In the genomic region with DNA sequence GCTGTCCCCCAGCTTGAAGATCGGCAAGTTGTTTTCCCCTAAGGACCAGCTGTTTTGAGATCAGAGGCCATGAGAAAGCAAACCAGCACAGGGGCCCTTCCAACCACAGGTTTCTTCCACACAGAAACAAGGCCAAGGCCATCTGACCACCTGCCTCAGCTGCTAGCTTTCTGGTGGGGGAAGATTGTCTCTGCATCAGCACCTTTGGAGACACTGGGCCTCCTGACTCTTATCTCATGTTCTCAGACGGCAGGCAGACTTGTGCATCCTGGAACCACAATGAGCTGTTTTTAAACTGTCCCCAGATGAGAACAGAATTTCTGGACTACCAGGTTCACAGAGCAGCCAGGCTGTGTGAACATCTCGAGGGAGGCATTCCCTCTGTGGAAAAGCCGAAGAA, we compare ENCODE assay signal across 30 mouse cellular contexts. TPM values are rescaled to one million over a fixed set of nuclear protein-coding genes. Genes with fewer than 3 reads are reported as not detected.
DNase-seq lines count a peak whose midpoint lies in the region; ATAC-seq and TF ChIP-seq lines count a peak whose summit lies in the region.
"Had no signal": no experiment of that assay in that cellular context is flagged by ENCODE, and none has a peak within 500 bp of the region (broad histone marks: within the 10 kb centered on the region; RNA-seq: fewer than 3 reads in every experiment).

No protein-coding gene starts in this region.

- no peak overlapping the region for H3K4me2 ChIP-seq in heart, embryonic 11.5 days
- no peak overlapping the region for H3K4me2 ChIP-seq in liver, embryonic 13.5 days
- H3K4me2 ChIP-seq: forebrain, embryonic 15.5 days; heart, embryonic 13.5 days; hindbrain, embryonic 14.5 days; limb, embryonic 13.5 days; lung, embryonic 14.5 days; midbrain, embryonic 15.5 days; neural tube, embryonic 13.5 days; stomach, embryonic 15.5 days had no signal

- no peaks in the 10 kb centered on the region for H3K9me3 ChIP-seq in heart, embryonic 11.5 days (replicated peaks; ENCODE audit: control insufficient read depth, low read length)
- H3K9me3 ChIP-seq in liver, embryonic 13.5 days (replicated peaks), result no peaks in the 10 kb centered on the region
- H3K9me3 ChIP-seq: forebrain, embryonic 15.5 days; heart, embryonic 13.5 days; limb, embryonic 13.5 days; midbrain, embryonic 15.5 days; neural tube, embryonic 13.5 days; stomach, embryonic 15.5 days had no signal

- intact Hi-C loops in heart, postnatal 10 days (cut with DNase I), result no loop called here

- H3K27ac ChIP-seq in heart, embryonic 11.5 days (ENCODE audit: low read depth, low read length), result no peak overlapping the region
- no peak overlapping the region for H3K27ac ChIP-seq in liver, embryonic 13.5 days
- H3K27ac ChIP-seq in cerebellum, adult 2 months (ENCODE audit: insufficient read depth, low read length), result no peak overlapping the region
- H3K27ac ChIP-seq: forebrain, embryonic 15.5 days; heart, embryonic 13.5 days; hindbrain, embryonic 14.5 days; layer of hippocampus, adult 2 months; limb, embryonic 13.5 days; midbrain, embryonic 15.5 days; neural tube, embryonic 13.5 days; stomach, embryonic 15.5 days had no signal

- H3K4me1 ChIP-seq in heart, embryonic 11.5 days (ENCODE audit: control insufficient read depth, insufficient read depth, low read length), result peaks cover 3% of the 10 kb centered on the region; the same call in 1 of the 2 replicates
- peaks cover 22% of the 10 kb centered on the region for H3K4me1 ChIP-seq in liver, embryonic 13.5 days (replicated peaks)
- peaks cover 3% of the 10 kb centered on the region; the same call in 1 of the 2 replicates for H3K4me1 ChIP-seq in cerebellum, adult 2 months (ENCODE audit: control insufficient read depth, insufficient read depth, low read length)
- H3K4me1 ChIP-seq: limb, embryonic 13.5 days; stomach, embryonic 15.5 days had no signal

- no peak for DNase-seq in heart, postnatal 10 days
- peak; percentile 28 for DNase-seq in c-Kit-positive CD71-negative TER-119-negative erythroid progenitor cells, embryonic 14.5 days (ENCODE audit: low read depth)
- DNase-seq in liver, embryonic 13.5 days, result peak; percentile 68
- no peak for DNase-seq in gastrocnemius, adult 18-20 months (ENCODE audit: low spot score)
- no peak for DNase-seq in cerebellum, adult 2 months
- no peak for DNase-seq in adrenal gland, postnatal 10 days
- DNase-seq: adrenal gland, postnatal 36 days; B cell, adult 2 months; cerebellum, adult 8-10 months; cerebellum, postnatal 36 days; embryo, embryonic 11 days; gastrocnemius, postnatal 10 days; heart, postnatal 4 days; kidney, adult 8-10 months; kidney, postnatal 10 days; retina, postnatal 1 day; thymus, postnatal 25 days had no signal

- 0 out of 2 replicates have a peak, but pooled peaks cover 2% of the 10 kb centered on the region for H3K27me3 ChIP-seq in heart, embryonic 11.5 days (ENCODE audit: control insufficient read depth, insufficient read depth, low read length)
- 0 out of 2 replicates have a peak, but pooled peaks cover 3% of the 10 kb centered on the region for H3K27me3 ChIP-seq in liver, embryonic 13.5 days
- no peaks in the 10 kb centered on the region for H3K27me3 ChIP-seq in cerebellum, adult 2 months (ENCODE audit: control insufficient read depth, insufficient read depth, low read length)
- H3K27me3 ChIP-seq: forebrain, embryonic 15.5 days; midbrain, embryonic 15.5 days; stomach, embryonic 15.5 days had no signal

- H3K4me3 ChIP-seq in heart, embryonic 11.5 days (ENCODE audit: low read depth, low read length), result no peak overlapping the region
- H3K4me3 ChIP-seq in liver, embryonic 13.5 days (replicated peaks), result no peak overlapping the region
- no peak overlapping the region for H3K4me3 ChIP-seq in cerebellum, adult 2 months (replicated peaks; ENCODE audit: insufficient read depth, low read depth, low read length)
- H3K4me3 ChIP-seq: forebrain, embryonic 15.5 days; heart, embryonic 13.5 days; layer of hippocampus, adult 2 months; limb, embryonic 13.5 days; midbrain, embryonic 15.5 days; myocyte; neural tube, embryonic 13.5 days; stomach, embryonic 15.5 days had no signal

- ATAC-seq in heart, embryonic 11.5 days (replicated peaks; ENCODE audit: insufficient number of reproducible peaks, low FRiP score, low TSS enrichment), result peak; percentile 67; the same call in 1 of the 2 replicates
- ATAC-seq in liver, embryonic 13.5 days (ENCODE audit: low read depth), result peak; percentile 86
- ATAC-seq in megakaryocyte-erythroid progenitor cell, adult 5-6 weeks (replicated peaks; ENCODE audit: low FRiP score, low TSS enrichment, poor library complexity, severe bottlenecking), result peak; percentile 74
- ATAC-seq: forebrain, embryonic 15.5 days; midbrain, embryonic 15.5 days had no signal

- H3K36me3 ChIP-seq in heart, embryonic 11.5 days (ENCODE audit: control insufficient read depth, insufficient read depth, low read length), result no peaks in the 10 kb centered on the region
- no peaks in the 10 kb centered on the region for H3K36me3 ChIP-seq in liver, embryonic 13.5 days
- H3K36me3 ChIP-seq: forebrain, embryonic 15.5 days; heart, embryonic 13.5 days; limb, embryonic 13.5 days; midbrain, embryonic 15.5 days; neural tube, embryonic 13.5 days; stomach, embryonic 15.5 days had no signal

- no peak for TF ChIP-seq CTCF in cerebellum, adult 2 months (IDR thresholded peaks at IDR 0.05; ENCODE audit: borderline replicate concordance, insufficient read depth, low read depth, low read length)

- TF ChIP-seq POLR2A in cerebellum, adult 2 months (IDR thresholded peaks at IDR 0.05; ENCODE audit: borderline replicate concordance, insufficient read depth, low read length), result no peak

- H3K9ac ChIP-seq in heart, embryonic 11.5 days (ENCODE audit: low read depth, low read length), result no peak overlapping the region
- no peak overlapping the region for H3K9ac ChIP-seq in liver, embryonic 13.5 days
- H3K9ac ChIP-seq: forebrain, embryonic 15.5 days; heart, embryonic 13.5 days; hindbrain, embryonic 14.5 days; limb, embryonic 13.5 days; lung, embryonic 14.5 days; midbrain, embryonic 15.5 days; neural tube, embryonic 13.5 days; stomach, embryonic 15.5 days had no signal

- 53% methylated on average over 4 of the region's 4 CpGs for WGBS in heart, embryonic 11.5 days (ENCODE audit: insufficient replicate concordance)
- WGBS in liver, embryonic 13.5 days (ENCODE audit: insufficient replicate concordance), result 18% methylated on average over 4 of the region's 4 CpGs
- WGBS in cerebellum, adult 2 months, result 82% methylated on average over 4 of the region's 4 CpGs

RNA-seq across cellular contexts. Expression of a gene that starts 21.5 kb away (rescaled TPM):
- polyA plus RNA-seq in heart, embryonic 11.5 days (2014; fragmentation: Nextera tagmentation; extraction: Ambion mirVana), result not detected in 2 replicates
- total RNA-seq in heart, postnatal 10 days (2021), result under 1 TPM in 1 of 2 experiments, not detected in 1; 0.31 TPM
- polyA plus RNA-seq in liver, embryonic 13.5 days (2015; fragmentation: Nextera tagmentation; extraction: Ambion mirVana), result not detected in 2 replicates
- not detected in 2 replicates for total RNA-seq in megakaryocyte-erythroid progenitor cell, adult 5-6 weeks (2014; fragmentation: Nextera tagmentation)
- total RNA-seq in megakaryocyte-erythroid progenitor cell, adult 5-6 weeks (2017), result not detected in 2 replicates
- total RNA-seq in gastrocnemius, adult 18-20 months (2021), result not detected
- 5.3 TPM in 2 replicates for polyA plus RNA-seq in cerebellum, adult 2 months (2012; rRNA removed)
- 1 to 10 TPM in 1 of 2 experiments, under 1 TPM in 1; 0.45 to 1.2 TPM for total RNA-seq in adrenal gland, postnatal 10 days (2021)
- total RNA-seq: granulocyte monocyte progenitor cell, adult 5-6 weeks; heart, postnatal 4 days had no signal
- polyA plus RNA-seq: heart, embryonic 13.5 days had no signal

Comparison
In these comparisons a context has a peak if more than half of its experiments do, and no peak if none do; other contexts are left out.
1. DNase-seq: peak in c-Kit-positive CD71-negative TER-119-negative erythroid progenitor cells, embryonic 14.5 days (single experiment) and liver, embryonic 13.5 days (single experiment); none in heart, postnatal 10 days (0 of 2), gastrocnemius, adult 18-20 months (single experiment), cerebellum, adult 2 months (0 of 2) and adrenal gland, postnatal 10 days (single experiment).
2. Peak in every context shown above with its lines, with median percentiles within 50 percentile points of each other: ATAC-seq.